Mouse (Mus musculus): Measurements from ENCODE around the gene Msrb3.

Msrb3 gene

GRCm38 (mm10) chr10:120898785-120899762, at the start of gene Msrb3:
Gene Msrb3 (minus strand): TSS chr10:120899101.
- no peak for DNase-seq

GRCm38 (mm10) chr10:120948461-120948860, 49.6 kb upstream of the Msrb3 start:
- no peak for DNase-seq

- no peak for DNase-seq
Measured at GRCm38 (mm10) chr10:120947842-120948241, 48.9 kb upstream of the Msrb3 start.

GRCm38 (mm10) chr10:120946847-120947246, 47.9 kb upstream of the Msrb3 start:
- no peak for DNase-seq

GRCm38 (mm10) chr10:120938904-120939208, 40.0 kb upstream of the Msrb3 start:
- no peak for DNase-seq

- peak; percentile 30 for DNase-seq
Measured at GRCm38 (mm10) chr10:120938077-120938903, 39.4 kb upstream of the Msrb3 start.

GRCm38 (mm10) chr10:120929536-120929935, 30.6 kb upstream of the Msrb3 start:
- no peak for DNase-seq

- no peak for DNase-seq
Measured at GRCm38 (mm10) chr10:120928183-120928582, 29.3 kb upstream of the Msrb3 start.

GRCm38 (mm10) chr10:120926156-120926555, 27.3 kb upstream of the Msrb3 start:
- DNase-seq, result no peak

- DNase-seq, result no peak
Measured at GRCm38 (mm10) chr10:120921501-120921900, 22.6 kb upstream of the Msrb3 start.

GRCm38 (mm10) chr10:120920604-120921003, 21.7 kb upstream of the Msrb3 start:
- no peak for DNase-seq

GRCm38 (mm10) chr10:120916250-120916649, 17.3 kb upstream of the Msrb3 start:
- DNase-seq, result no peak

- DNase-seq, result no peak
Measured at GRCm38 (mm10) chr10:120914948-120915631, 16.2 kb upstream of the Msrb3 start.

- no peak for DNase-seq
Measured at GRCm38 (mm10) chr10:120914286-120914685, 15.4 kb upstream of the Msrb3 start.

GRCm38 (mm10) chr10:120913796-120914195, 14.9 kb upstream of the Msrb3 start:
- no peak for DNase-seq

- no peak for DNase-seq
Measured at GRCm38 (mm10) chr10:120911971-120912370, 13.1 kb upstream of the Msrb3 start.

- no peak for DNase-seq
Measured at GRCm38 (mm10) chr10:120908776-120909574, 10.1 kb upstream of the Msrb3 start.

- no peak for DNase-seq
Measured at GRCm38 (mm10) chr10:120904676-120905075, 5.8 kb upstream of the Msrb3 start.

GRCm38 (mm10) chr10:120903843-120904468, 5.1 kb upstream of the Msrb3 start:
- no peak for DNase-seq

GRCm38 (mm10) chr10:120901746-120902145, 2.8 kb upstream of the Msrb3 start:
- no peak for DNase-seq

GRCm38 (mm10) chr10:120900096-120900495, 1.2 kb upstream of the Msrb3 start:
- no peak for DNase-seq

GRCm38 (mm10) chr10:120898357-120898756, 544 bp downstream of the Msrb3 start:
- no peak for DNase-seq
